Mouse (Mus musculus): ENCODE results near the gene Afdn.

DNA sequence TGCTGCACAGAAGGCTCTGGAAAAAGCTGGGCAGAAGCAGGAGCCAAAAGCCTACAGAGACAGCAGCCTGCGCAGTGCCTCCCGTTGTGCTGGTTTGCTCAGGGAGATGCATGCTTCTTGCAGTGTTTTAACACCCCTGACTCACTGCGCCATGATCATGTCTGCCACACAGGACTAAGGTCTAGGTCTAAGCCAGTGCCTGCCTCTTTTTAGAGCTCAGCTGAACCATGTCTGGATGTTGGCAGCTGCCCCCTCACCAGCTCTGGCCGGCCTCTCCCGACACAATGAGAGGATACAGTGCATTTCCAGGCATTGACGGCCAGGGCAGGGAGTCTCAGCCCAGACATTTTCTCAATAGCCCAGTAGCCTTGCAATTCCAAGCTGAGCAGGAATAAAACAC, 23.0 kb upstream of the Afdn start:
- TF ChIP-seq CTCF (IDR thresholded peaks at IDR 0.05; ENCODE audit: borderline replicate concordance, insufficient read depth, low read length) (no peak), POLR2A (IDR thresholded peaks at IDR 0.05; ENCODE audit: low read depth, low read length) (no peak)

Data from embryonic fibroblast, embryonic 13.5 days (primary cell).